Mouse (Mus musculus) stomach, embryonic 16.5 days (tissue): ENCODE measurements around the gene Snx21. TPM values are rescaled to one million over a fixed set of nuclear protein-coding genes. Genes with fewer than 3 reads are reported as not detected.

ENCODE experiments used
- ATAC-seq: fragments of 200-750 bp; cut with Nextera tagmentation; 2 replicates; pipeline ENCODE4 v1.8.0; 2017; ENCODE audit warnings: moderate number of reproducible peaks, moderate TSS enrichment; ENCODE audit not compliant: insufficient read depth, low FRiP score
- H3K27ac ChIP-seq: fragments of 300-500 bp; sonication (generic); 2 replicates; pipeline ENCODE4 v1.5.1; 2014; ENCODE audit warnings: low read length
- H3K27me3 ChIP-seq: fragments of 300-500 bp; sonication (generic); 2 replicates; pipeline ENCODE4 v1.6.1; 2014; ENCODE audit warnings: low read length, control low read depth, mixed read lengths; ENCODE audit not compliant: control insufficient read depth, insufficient read depth
- H3K36me3 ChIP-seq: fragments of 300-500 bp; sonication (generic); 2 replicates; pipeline ENCODE4 v1.6.1; 2014; ENCODE audit warnings: low read length; ENCODE audit not compliant: control insufficient read depth, insufficient read depth
- H3K4me1 ChIP-seq: fragments of 300-500 bp; sonication (generic); 2 replicates; pipeline ENCODE4 v1.6.1; 2014; ENCODE audit warnings: low read length, control low read depth, mixed read lengths; ENCODE audit not compliant: control insufficient read depth, insufficient read depth
- H3K4me2 ChIP-seq: fragments of 300-500 bp; sonication (generic); 2 replicates; pipeline ENCODE4 v1.6.1; 2014; ENCODE audit warnings: low read depth, low read length, mixed read lengths
- H3K4me3 ChIP-seq: fragments of 300-500 bp; sonication (generic); replicated peaks from 2 replicates; pipeline ENCODE4 v1.5.1; 2014; ENCODE audit warnings: mild to moderate bottlenecking, low read length
- H3K9ac ChIP-seq: fragments of 300-500 bp; sonication (generic); 2 replicates; pipeline ENCODE4 v1.6.1; 2014; ENCODE audit warnings: low read length
- H3K9me3 ChIP-seq: fragments of 300-500 bp; sonication (generic); replicated peaks from 2 replicates; pipeline ENCODE4 v1.6.1; 2016; ENCODE audit warnings: low read length, control low read depth; ENCODE audit not compliant: control insufficient read depth
- WGBS: fragments of 180-500 bp; shearing (Covaris S2); extraction: QIAGEN DNeasy Blood & Tissue Kit; methylation state at CpG from one replicate; pipeline ENCODE4 v1.1.7; 2014; 5-methylcytosine and 5-hydroxymethylcytosine counted together
- polyA plus RNA-seq: library from polyadenylated mRNA; unstranded; fragments of >200 nt; fragmentation: Nextera tagmentation; extraction: Ambion mirVana; gene quantifications from 2 replicates; pipeline ENCODE4 v1.2.1, GENCODE M21; 2015

Gene Snx21
- polyA plus RNA-seq, 1 experiment from 2014 or later: 26.3 TPM

DNA sequence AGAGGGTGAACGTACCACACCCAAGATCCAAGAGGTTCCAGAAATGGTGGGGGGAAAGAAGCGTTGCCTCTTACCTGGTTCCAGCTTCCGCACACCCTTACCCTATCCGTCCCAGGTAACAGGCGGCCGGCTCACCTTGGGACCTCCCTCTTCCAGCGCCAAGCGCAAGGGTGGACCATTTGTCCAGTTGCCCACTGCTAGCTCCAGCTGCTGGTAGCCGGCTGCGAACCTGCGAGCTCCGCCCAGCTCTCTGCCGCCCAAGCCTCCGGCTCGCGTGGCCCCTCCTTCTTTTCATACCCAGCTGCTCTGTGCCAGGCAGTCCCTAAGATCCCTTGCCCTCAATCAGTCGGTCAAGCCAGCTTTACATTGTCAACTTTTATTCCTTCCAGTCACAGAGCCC lies 8.8 kb upstream of the Snx21 start:
- ATAC-seq: no peak
- Histone ChIP-seq H3K4me1 (peaks cover 11% of the 10 kb centered on the region), H3K9ac (no peak overlapping the region), H3K4me2 (no peak overlapping the region), H3K9me3 (no peaks in the 10 kb centered on the region), H3K27ac (no peak overlapping the region), H3K36me3 (peaks cover 6% of the 10 kb centered on the region; the same call in 1 of the 2 replicates), H3K27me3 (no peaks in the 10 kb centered on the region), H3K4me3 (no peak overlapping the region)
- WGBS: 50% methylated on average over 17 of the region's 17 CpGs

DNA sequence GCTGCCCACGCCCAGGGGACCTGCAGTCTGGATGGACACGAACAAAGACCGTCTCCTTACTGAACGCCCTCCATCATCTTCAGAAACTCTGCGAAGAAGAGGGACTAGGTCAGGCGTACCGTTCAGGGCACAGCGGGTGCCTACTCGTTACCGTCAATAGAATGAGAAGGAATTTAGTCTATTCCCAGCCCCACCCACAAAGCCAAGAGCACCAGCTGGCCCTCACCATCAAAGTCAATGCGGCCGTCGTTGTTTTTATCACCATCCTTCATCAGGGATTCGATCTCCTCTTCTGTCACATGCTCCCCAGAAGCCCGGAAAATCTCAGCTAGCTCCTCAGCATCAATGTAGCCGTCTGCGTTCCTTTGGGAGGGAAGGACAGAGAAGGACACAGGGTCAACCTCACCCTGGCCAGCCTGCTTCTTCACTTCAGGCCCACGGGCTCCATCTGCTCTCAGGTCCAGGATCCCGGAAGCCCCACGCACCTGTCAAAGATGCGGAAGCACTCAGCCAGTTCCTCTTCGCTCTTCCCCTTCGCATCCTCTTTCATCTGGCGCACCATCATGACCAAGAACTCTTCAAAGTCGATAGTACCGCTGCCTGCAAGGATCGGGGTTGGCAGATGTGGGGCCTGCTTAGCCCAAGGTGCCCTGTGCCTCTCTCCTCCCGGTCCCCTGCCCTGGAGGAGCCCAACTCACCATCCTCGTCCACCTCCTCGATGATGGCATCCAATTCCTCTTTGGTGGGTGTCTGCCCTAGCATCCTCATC lies 8.2 kb upstream of the Snx21 start:
- Histone ChIP-seq H3K9ac (no peak overlapping the region), H3K4me2 (no peak overlapping the region), H3K27me3 (no peaks in the 10 kb centered on the region), H3K4me1 (peaks cover 6% of the 10 kb centered on the region), H3K9me3 (no peaks in the 10 kb centered on the region), H3K36me3 (peaks cover 6% of the 10 kb centered on the region; the same call in 1 of the 2 replicates), H3K4me3 (no peak overlapping the region), H3K27ac (no peak overlapping the region)
- ATAC-seq: no peak
- WGBS: 77% methylated on average over 30 of the region's 30 CpGs

DNA sequence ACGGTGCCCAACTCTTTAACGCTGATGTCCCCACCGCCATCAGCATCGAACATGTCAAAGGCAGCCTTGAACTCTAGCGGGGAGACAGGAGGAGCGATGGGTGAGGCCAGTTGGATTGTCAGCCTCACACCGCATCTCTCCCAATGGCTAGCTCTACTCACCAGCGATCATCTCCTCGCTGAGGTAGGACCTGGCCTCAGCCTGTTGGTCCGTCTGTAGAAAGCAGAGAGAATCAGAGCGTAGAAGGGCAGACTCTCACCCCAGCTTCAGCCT lies 7.7 kb upstream of the Snx21 start:
- no peak overlapping the region for H3K4me2 ChIP-seq
- peaks cover 4% of the 10 kb centered on the region; the same call in 1 of the 2 replicates for H3K36me3 ChIP-seq
- H3K9ac ChIP-seq: no peak overlapping the region
- H3K27ac ChIP-seq: no peak overlapping the region
- no peaks in the 10 kb centered on the region for H3K9me3 ChIP-seq
- 91% methylated on average over 11 of the region's 11 CpGs for WGBS
- ATAC-seq: no peak
- H3K4me1 ChIP-seq: peaks cover 6% of the 10 kb centered on the region
- H3K4me3 ChIP-seq: no peak overlapping the region
- H3K27me3 ChIP-seq: no peaks in the 10 kb centered on the region

DNA sequence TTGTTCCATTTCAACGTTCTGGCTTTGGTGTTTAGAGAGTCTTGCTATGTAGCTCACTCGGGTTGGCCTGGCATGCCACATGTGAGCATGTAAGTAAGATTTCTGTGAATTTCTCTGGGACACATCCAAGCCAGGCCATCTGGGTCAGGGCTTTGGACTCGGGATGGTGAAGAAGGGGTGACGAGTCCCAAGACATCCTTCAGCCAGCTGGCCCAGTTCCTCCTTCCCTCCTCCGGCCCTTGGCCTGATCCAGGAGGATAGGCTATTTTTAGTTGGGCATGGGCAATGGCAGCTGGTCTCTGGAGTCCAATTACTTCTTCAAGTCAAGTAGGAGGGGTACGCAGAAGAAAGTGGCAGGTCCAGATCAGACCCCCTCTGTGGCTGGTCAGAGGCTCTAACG lies 6.8 kb upstream of the Snx21 start:
- no peak for ATAC-seq
- no peaks in the 10 kb centered on the region for H3K4me1 ChIP-seq
- no peak overlapping the region for H3K27ac ChIP-seq
- H3K9ac ChIP-seq: no peak overlapping the region
- no peaks in the 10 kb centered on the region for H3K27me3 ChIP-seq
- no peak overlapping the region for H3K4me2 ChIP-seq
- H3K36me3 ChIP-seq: no peaks in the 10 kb centered on the region
- H3K9me3 ChIP-seq: no peaks in the 10 kb centered on the region
- no peak overlapping the region for H3K4me3 ChIP-seq
- WGBS: 74% methylated on average over 7 of the region's 7 CpGs

DNA sequence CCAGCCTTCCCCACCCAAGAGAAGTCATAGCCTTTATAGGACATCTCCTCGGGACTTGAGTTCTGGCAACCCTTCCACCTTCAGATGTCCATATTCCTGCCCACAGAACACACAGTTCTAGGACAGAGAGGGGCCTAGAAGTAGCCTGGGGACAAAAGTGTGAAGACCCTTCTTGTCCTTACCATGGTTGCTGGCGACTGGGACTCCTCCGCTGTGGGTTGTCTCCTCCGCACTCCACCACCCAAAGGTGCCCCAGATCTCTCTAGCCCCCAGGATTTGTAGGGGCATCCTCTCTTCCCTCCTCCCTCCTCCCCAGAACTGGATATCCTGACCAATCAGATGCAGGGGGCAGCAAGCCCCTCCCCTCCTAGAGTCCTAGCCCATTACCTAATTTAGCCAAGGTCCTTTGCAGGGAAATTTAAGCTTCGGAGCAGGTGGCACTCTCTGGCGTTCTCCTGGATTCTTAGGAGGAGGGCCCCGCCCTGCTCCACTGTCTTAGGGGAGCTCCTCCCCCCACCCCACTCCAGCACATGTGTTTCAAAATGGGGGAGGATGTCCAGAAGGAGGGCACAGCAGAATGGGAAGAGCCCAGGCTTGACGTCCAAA lies 6.0 kb upstream of the Snx21 start, which contains the start of gene Tnnc2:
Gene Tnnc2, minus strand, starts transcription at position 487 of the 606 bp plus-strand sequence.
- Histone ChIP-seq H3K36me3 (no peaks in the 10 kb centered on the region), H3K9me3 (no peaks in the 10 kb centered on the region), H3K27me3 (no peaks in the 10 kb centered on the region), H3K4me3 (no peak within 1 kb of the TSS), H3K4me1 (peaks cover 3% of the 10 kb centered on the region; the same call in 1 of the 2 replicates), H3K27ac (no peak within 1 kb of the TSS), H3K4me2 (no peak within 1 kb of the TSS), H3K9ac (no peak within 1 kb of the TSS)
- no peak for ATAC-seq
- 63% methylated on average over 8 of the region's 8 CpGs for WGBS

DNA sequence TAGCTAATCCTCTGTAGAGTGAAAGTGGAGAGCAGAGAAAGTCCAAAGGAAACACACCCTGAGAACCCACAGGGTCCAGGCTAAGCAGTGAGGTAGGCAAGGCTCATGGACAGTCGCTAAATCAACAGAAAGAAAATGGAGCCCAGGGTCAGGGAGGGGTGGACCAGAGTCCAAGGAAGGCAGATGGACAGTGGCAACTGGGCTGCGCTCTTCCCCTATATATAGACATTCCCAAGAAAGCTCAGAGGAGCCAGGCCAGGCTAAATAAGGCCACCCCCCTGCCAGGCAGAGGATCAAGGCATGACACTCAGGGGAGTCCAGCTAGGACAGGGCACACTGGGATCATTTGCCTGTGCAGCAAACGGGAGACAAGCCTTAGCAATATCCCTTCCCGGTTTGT lies 3.7 kb upstream of the Snx21 start:
- Histone ChIP-seq H3K9ac (no peak overlapping the region), H3K4me3 (no peak overlapping the region), H3K4me2 (no peak overlapping the region), H3K4me1 (peaks cover 10% of the 10 kb centered on the region), H3K27me3 (no peaks in the 10 kb centered on the region), H3K36me3 (no peaks in the 10 kb centered on the region), H3K9me3 (no peaks in the 10 kb centered on the region), H3K27ac (no peak overlapping the region)
- WGBS: 68% methylated on average over 4 of the region's 4 CpGs
- no peak for ATAC-seq

DNA sequence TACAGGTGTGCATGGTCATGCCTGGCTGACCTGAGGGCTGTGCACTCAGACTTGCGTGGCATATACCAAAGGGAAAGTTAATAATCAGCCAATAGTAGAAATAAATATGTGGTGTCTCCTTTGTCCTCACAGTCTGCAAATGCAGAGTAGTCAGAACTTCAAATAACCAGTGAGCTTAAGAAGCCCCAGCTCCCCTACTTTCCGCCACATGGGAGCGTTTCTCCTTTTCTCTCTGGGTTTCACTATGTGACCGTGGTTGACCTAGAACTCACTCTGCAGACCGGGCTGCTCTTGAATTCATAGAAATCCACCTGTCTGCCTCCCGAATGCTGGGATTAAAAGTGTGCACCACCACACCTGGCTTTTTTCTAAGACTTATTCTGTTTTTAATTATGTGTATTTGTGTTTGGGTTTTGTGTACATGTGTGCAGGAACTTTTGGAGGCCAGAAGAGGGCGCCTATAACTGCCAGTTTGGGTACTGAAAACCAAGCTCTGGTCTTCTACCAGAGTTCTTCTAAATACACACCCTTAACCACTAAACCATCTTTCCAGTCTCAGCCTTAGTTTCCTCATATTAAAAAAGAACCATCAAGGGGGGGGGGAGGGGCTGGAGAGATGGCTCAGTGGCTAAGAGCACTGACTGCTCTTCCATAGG lies 1.6 kb upstream of the Snx21 start:
- H3K27ac ChIP-seq: no peak overlapping the region
- H3K4me2 ChIP-seq: peak overlapping the region; percentile 89; the same call in 1 of the 2 replicates
- no peak for ATAC-seq
- peaks cover 19% of the 10 kb centered on the region for H3K4me1 ChIP-seq
- no peak overlapping the region for H3K4me3 ChIP-seq
- WGBS: 69% methylated on average over 7 of the region's 7 CpGs
- H3K36me3 ChIP-seq: no peaks in the 10 kb centered on the region
- H3K9ac ChIP-seq: no peak overlapping the region
- no peaks in the 10 kb centered on the region for H3K27me3 ChIP-seq
- H3K9me3 ChIP-seq: no peaks in the 10 kb centered on the region

DNA sequence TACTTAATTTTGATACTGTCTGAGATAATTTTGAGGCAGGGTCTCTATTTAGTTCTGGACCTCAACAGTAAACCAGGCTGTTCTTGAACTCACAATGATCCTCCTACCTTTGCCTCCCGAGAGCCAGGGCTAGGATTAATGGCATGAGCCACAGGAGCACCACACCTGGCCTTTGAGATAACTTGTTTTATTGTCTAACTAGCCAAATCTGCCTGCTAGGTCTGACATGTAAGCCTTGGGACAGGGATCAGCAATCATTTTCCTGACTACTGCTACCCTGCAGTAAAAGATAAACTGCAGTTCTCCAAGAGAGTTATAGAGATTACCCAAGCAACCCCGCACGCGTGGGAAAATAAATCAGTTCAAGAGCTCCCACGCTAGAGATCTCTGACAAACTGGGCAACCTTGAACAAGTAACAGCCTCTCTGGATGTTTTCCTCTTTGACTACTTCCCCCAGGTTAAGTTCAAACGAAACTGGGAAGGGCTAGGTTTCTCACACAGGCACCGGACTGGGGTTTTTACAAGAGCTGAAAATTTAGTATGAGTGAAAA lies 678 bp upstream of the Snx21 start:
- Histone ChIP-seq H3K9ac (peak overlapping the region; percentile 90), H3K27ac (peak overlapping the region; percentile 96), H3K27me3 (no peaks in the 10 kb centered on the region), H3K4me1 (peaks cover 19% of the 10 kb centered on the region), H3K36me3 (no peaks in the 10 kb centered on the region), H3K4me2 (peak overlapping the region; percentile 89), H3K9me3 (no peaks in the 10 kb centered on the region), H3K4me3 (peak overlapping the region; percentile 74)
- WGBS: 9% methylated on average over 7 of the region's 7 CpGs
- no peak for ATAC-seq

DNA sequence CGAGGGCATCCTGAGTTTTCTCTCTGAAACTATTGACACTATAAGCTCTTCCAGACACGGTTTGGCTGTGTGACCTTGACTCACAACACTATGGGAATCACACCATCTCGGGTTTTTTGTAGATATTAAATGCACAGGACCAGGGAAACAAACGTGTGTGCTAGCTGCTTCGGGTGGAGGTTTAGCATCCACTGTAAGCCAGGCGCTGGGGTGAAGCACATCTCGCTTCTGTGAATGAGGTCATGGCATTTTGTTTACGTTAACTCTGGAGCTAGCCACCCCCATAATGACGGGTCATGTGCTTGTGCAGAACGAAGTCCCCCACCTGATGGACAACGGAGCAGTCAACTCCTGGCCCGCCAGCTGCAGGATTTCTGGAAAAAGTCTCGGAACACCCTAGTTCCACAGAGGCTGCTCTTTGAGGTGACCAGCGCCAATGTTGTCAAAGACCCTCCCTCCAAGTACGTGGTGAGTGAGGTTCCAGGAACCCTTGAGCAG lies 814 bp downstream of the Snx21 start:
- ATAC-seq: no peak
- Histone ChIP-seq H3K9me3 (no peaks in the 10 kb centered on the region), H3K4me2 (peak overlapping the region; percentile 89), H3K27ac (peak overlapping the region; percentile 96), H3K27me3 (no peaks in the 10 kb centered on the region), H3K9ac (peak overlapping the region; percentile 90), H3K36me3 (no peaks in the 10 kb centered on the region), H3K4me1 (peaks cover 19% of the 10 kb centered on the region), H3K4me3 (peak overlapping the region; percentile 74)
- 9% methylated on average over 15 of the region's 15 CpGs for WGBS
